Mouse (Mus musculus) MEL (cell line): ENCODE results near the gene Myo15b. TPM values are rescaled to one million over a fixed set of nuclear protein-coding genes. Genes with fewer than 3 reads are reported as not detected.
A peak's percentile ranks its signal among the peaks of the same experiment; 100 is the strongest.

Experiments
- DNase-seq: peaks from one replicate; pipeline ENCODE4 v3.0.0; 2011; ENCODE audit warnings: low read depth, low spot score
- H3K27ac ChIP-seq: 2 replicates; pipeline ENCODE4 v1.5.1; 2012; ENCODE audit warnings: low read depth, mild to moderate bottlenecking, control low read depth, low read length, moderate library complexity; ENCODE audit not compliant: control insufficient read depth
- H3K27me3 ChIP-seq, 2 experiments: fragments of 150-350 bp in 1 of 2; sonication (generic) in 1 of 2; 2 replicates each; pipeline ENCODE4 v1.6.1; 2012; ENCODE audit warnings: low read length in 2 of 2, mild to moderate bottlenecking in 2 of 2, improper control_type of control experiment in 1 of 2, moderate library complexity in 1 of 2; ENCODE audit not compliant: insufficient read depth in 2 of 2, control insufficient read depth in 1 of 2
- H3K36me3 ChIP-seq, 2 experiments: 2 replicates each; pipeline ENCODE4 v1.6.1; 2012 to 2014; ENCODE audit warnings: low read length in 2 of 2, improper control_type of control experiment in 1 of 2, inconsistent platforms in 1 of 2, mild to moderate bottlenecking in 1 of 2; ENCODE audit not compliant: insufficient read depth in 2 of 2, control insufficient read depth in 1 of 2
- H3K4me1 ChIP-seq, 2 experiments: fragments of 150-350 bp in 1 of 2; sonication (generic) in 1 of 2; 2 replicates each; pipeline ENCODE4 v1.6.1; 2012; ENCODE audit warnings: low read length in 2 of 2, improper control_type of control experiment in 1 of 2, mild to moderate bottlenecking in 1 of 2; ENCODE audit not compliant: insufficient read depth in 2 of 2, control insufficient read depth in 1 of 2
- H3K4me3 ChIP-seq, 2 experiments: fragments of 150-350 bp in 1 of 2; sonication (generic) in 1 of 2; 2 replicates each; pipeline ENCODE4 v1.5.1; 2012; ENCODE audit warnings: low read depth in 2 of 2, low read length in 2 of 2, mild to moderate bottlenecking in 2 of 2, moderate library complexity in 2 of 2, control low read depth in 1 of 2, improper control_type of control experiment in 1 of 2; ENCODE audit not compliant: control insufficient read depth in 1 of 2, insufficient read depth in 1 of 2
- H3K79me2 ChIP-seq: 2 replicates; pipeline ENCODE4 v1.6.1; 2012; ENCODE audit warnings: mild to moderate bottlenecking, low read length, moderate library complexity; ENCODE audit not compliant: control insufficient read depth, poor library complexity, insufficient read depth
- H3K9ac ChIP-seq: 2 replicates; pipeline ENCODE4 v1.6.1; 2012; ENCODE audit warnings: low read depth, mild to moderate bottlenecking, control low read depth, low read length, moderate library complexity; ENCODE audit not compliant: control insufficient read depth, poor library complexity, severe bottlenecking
- H3K9me3 ChIP-seq: fragments of 150-350 bp; sonication (generic); replicated peaks from 2 replicates; pipeline ENCODE4 v1.6.1; 2012; ENCODE audit warnings: mild to moderate bottlenecking, low read length, improper control_type of control experiment, moderate library complexity; ENCODE audit not compliant: insufficient read depth
- BHLHE40 ChIP-seq: IDR thresholded peaks from 2 replicates; pipeline ENCODE4 v1.6.1; 2012; ENCODE audit warnings: low read depth, mild to moderate bottlenecking, inconsistent platforms, low read length, improper control_type of control experiment, borderline replicate concordance
- CHD1 ChIP-seq: IDR thresholded peaks from 2 replicates; pipeline ENCODE4 v1.6.1; 2012; ENCODE audit warnings: low read depth, mild to moderate bottlenecking, inconsistent platforms, low read length, improper control_type of control experiment
- CHD2 ChIP-seq: IDR thresholded peaks from 2 replicates; pipeline ENCODE4 v1.6.1; 2011; ENCODE audit warnings: low read length, improper control_type of control experiment
- E2F4 ChIP-seq: IDR thresholded peaks from 2 replicates; pipeline ENCODE4 v1.6.1; 2011; ENCODE audit warnings: low read depth, low read length, improper control_type of control experiment, borderline replicate concordance
- EP300 ChIP-seq, 2 experiments: IDR thresholded peaks; 2 replicates each; pipeline ENCODE4 v1.6.1; 2011; ENCODE audit warnings: improper control_type of control experiment in 2 of 2, low read length in 2 of 2, low read depth in 1 of 2, mild to moderate bottlenecking in 1 of 2
- ETS1 ChIP-seq: IDR thresholded peaks from 2 replicates; pipeline ENCODE4 v1.6.1; 2012; ENCODE audit warnings: low read depth, mild to moderate bottlenecking, inconsistent platforms, low read length, improper control_type of control experiment, moderate library complexity
- GABPA ChIP-seq: IDR thresholded peaks from 2 replicates; pipeline ENCODE4 v1.6.1; 2012; ENCODE audit warnings: low read depth, mild to moderate bottlenecking, inconsistent platforms, low read length, improper control_type of control experiment, moderate library complexity
- HCFC1 ChIP-seq: IDR thresholded peaks from 2 replicates; pipeline ENCODE4 v1.6.1; 2012; ENCODE audit warnings: low read depth, mild to moderate bottlenecking, inconsistent platforms, low read length, improper control_type of control experiment, moderate library complexity
- JUND ChIP-seq: IDR thresholded peaks from 2 replicates; pipeline ENCODE4 v1.6.1; 2011; ENCODE audit warnings: low read depth, mild to moderate bottlenecking, improper control_type of control experiment, low read length
- MAZ ChIP-seq: IDR thresholded peaks from 2 replicates; pipeline ENCODE4 v1.6.1; 2012; ENCODE audit warnings: low read depth, mild to moderate bottlenecking, inconsistent platforms, low read length, improper control_type of control experiment
- MXI1 ChIP-seq: IDR thresholded peaks from 2 replicates; pipeline ENCODE4 v1.6.1; 2011; ENCODE audit warnings: mild to moderate bottlenecking, low read depth, low read length, improper control_type of control experiment
- MYB ChIP-seq: IDR thresholded peaks from 2 replicates; pipeline ENCODE4 v1.6.1; 2011; ENCODE audit warnings: mild to moderate bottlenecking, low read depth, low read length, improper control_type of control experiment
- MYC ChIP-seq: IDR thresholded peaks from 2 replicates; pipeline ENCODE4 v1.6.1; 2011; ENCODE audit warnings: low read depth, mild to moderate bottlenecking, low read length, improper control_type of control experiment, moderate library complexity
- NRF1 ChIP-seq: IDR thresholded peaks from 2 replicates; pipeline ENCODE4 v1.6.1; 2014; ENCODE audit warnings: low read depth, mild to moderate bottlenecking, inconsistent platforms, low read length, improper control_type of control experiment, moderate library complexity; ENCODE audit not compliant: poor library complexity, insufficient read depth, severe bottlenecking
- POLR2A ChIP-seq, 2 experiments: IDR thresholded peaks; 2 replicates each; pipeline ENCODE4 v1.6.1; 2011 to 2012; ENCODE audit warnings: low read length in 2 of 2, mild to moderate bottlenecking in 2 of 2, control low read depth in 1 of 2, improper control_type of control experiment in 1 of 2, low read depth in 1 of 2, moderate library complexity in 1 of 2; ENCODE audit not compliant: control insufficient read depth in 1 of 2, insufficient read depth in 1 of 2, poor library complexity in 1 of 2
- POLR2AphosphoS5 ChIP-seq: IDR thresholded peaks from 2 replicates; pipeline ENCODE4 v1.6.1; 2012; ENCODE audit warnings: low read depth, borderline replicate concordance, mild to moderate bottlenecking, inconsistent platforms, low read length, moderate library complexity, mixed read lengths
- RAD21 ChIP-seq: IDR thresholded peaks from 2 replicates; pipeline ENCODE4 v1.6.1; 2011; ENCODE audit warnings: mild to moderate bottlenecking, low read depth, low read length, improper control_type of control experiment
- TBP ChIP-seq: IDR thresholded peaks from 2 replicates; pipeline ENCODE4 v1.8.0; 2011; ENCODE audit warnings: low read depth, low read length, improper control_type of control experiment
- ZNF384 ChIP-seq: IDR thresholded peaks from 2 replicates; pipeline ENCODE4 v1.6.1; 2012; ENCODE audit warnings: low read depth, mild to moderate bottlenecking, inconsistent platforms, low read length, improper control_type of control experiment
- polyA plus RNA-seq, 2 experiments: library from polyadenylated mRNA; stranded (reverse) in 1 of 2; unstranded in 1 of 2; fragments of >175 nt in 1 of 2; fragments of >200 nt in 1 of 2; gene quantifications; 2 replicates each; pipeline versions ENCODE4 v1.2.1 to v1.2.4; 2012; ENCODE audit warnings: low replicate concordance in 2 of 2, low read depth in 1 of 2; ENCODE audit not compliant: insufficient read length in 2 of 2, insufficient read depth in 1 of 2, missing spikeins in 1 of 2
- total RNA-seq: library from RNA; depleted of rRNA; stranded (reverse); fragments of 300-350 nt; gene quantifications from 2 replicates; pipeline ENCODE4 v1.2.3, GENCODE M21; 2012

The Myo15b gene
- total and polyA plus RNA-seq, 3 experiments = 1.5 to 3.2 TPM; not detected in 1

DNA sequence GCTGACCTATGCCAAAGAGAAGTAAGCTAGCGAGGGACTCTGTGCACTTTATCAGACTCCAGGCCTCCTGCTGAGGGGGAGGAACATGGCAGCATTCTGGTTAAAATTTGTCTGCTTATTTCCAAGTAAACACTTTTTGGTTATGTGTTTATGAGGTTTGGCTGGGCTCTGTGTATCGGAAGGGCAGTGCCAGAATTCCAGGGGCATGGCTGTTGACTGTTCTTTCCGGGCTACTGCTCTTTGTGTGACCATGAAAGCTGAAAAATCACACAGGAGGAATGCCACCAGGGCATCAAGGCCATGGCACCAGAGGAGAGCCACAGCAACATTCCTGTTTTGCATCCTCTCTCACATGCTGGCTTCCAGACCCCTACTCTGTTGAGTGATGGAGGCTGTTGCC is 47.9 kb downstream of the Myo15b start:
- Histone ChIP-seq H3K4me1 (peaks cover 17 to 40% of the 10 kb centered on the region in 2 experiments), H3K36me3 (peaks cover 0 to 37% of the 10 kb centered on the region in 2 experiments; a peak in 2 of 4 replicates), H3K4me3 (no peak overlapping the region), H3K9ac (no peak overlapping the region)
- no peak for DNase-seq
- TF ChIP-seq JUND = no peak
- no peak for TF ChIP-seq ZNF384
- no peak for TF ChIP-seq MYC
- no peak for TF ChIP-seq NRF1
- TF ChIP-seq BHLHE40 = no peak
- no peak for TF ChIP-seq GABPA
- no peak for TF ChIP-seq POLR2AphosphoS5
- no peak for TF ChIP-seq MAZ
- no peak for TF ChIP-seq EP300 (IDR thresholded peaks at IDR 0.05; ENCODE audit: low read depth in 1 of 2, low read length in 2 of 2)
- no peak for TF ChIP-seq RAD21
- TF ChIP-seq MYB = no peak
- no peak for TF ChIP-seq E2F4
- TF ChIP-seq CHD2 = no peak
- no peak for TF ChIP-seq HCFC1
- TF ChIP-seq TBP = no peak
- TF ChIP-seq CHD1 = no peak
- TF ChIP-seq ETS1 = no peak
- TF ChIP-seq MXI1 = no peak
- TF ChIP-seq, all 39 proteins: peak for 0
- no peaks in the 10 kb centered on the region for H3K9me3 ChIP-seq
- no peak overlapping the region for H3K27ac ChIP-seq
- H3K27me3 ChIP-seq = no peaks in the 10 kb centered on the region
- peaks cover 17% of the 10 kb centered on the region for H3K79me2 ChIP-seq

GRCm38 (mm10) chr11:115906521-115906920 is 48.3 kb downstream of the Myo15b start:
- Histone ChIP-seq H3K9me3 (no peaks in the 10 kb centered on the region), H3K27ac (no peak overlapping the region), H3K36me3 (peaks cover 0 to 40% of the 10 kb centered on the region in 2 experiments; a peak in 2 of 4 replicates), H3K4me3 (no peak overlapping the region), H3K9ac (no peak overlapping the region), H3K79me2 (peaks cover 17% of the 10 kb centered on the region), H3K27me3 (no peaks in the 10 kb centered on the region), H3K4me1 (peaks cover 17 to 43% of the 10 kb centered on the region in 2 experiments)
- DNase-seq = no peak
- TF ChIP-seq GABPA = no peak
- TF ChIP-seq POLR2A (IDR thresholded peaks at IDR 0.05; ENCODE audit: control insufficient read depth in 1 of 2, insufficient read depth in 1 of 2, low read depth in 1 of 2, low read length in 2 of 2, poor library complexity in 1 of 2) = peak in 1 of 2 experiments; percentile 33; a peak in 1 of 4 replicates
